Mouse (Mus musculus) cerebellum, adult 11-12 months (tissue): ENCODE data around the gene Vstm5.
"Not testable (repeated sequence)": the region's sequence is repeated elsewhere in the genome, so short reads cannot be mapped to it uniquely, and the experiment has no call there.

Experiments
- DNase-seq: peaks from one replicate; pipeline ENCODE4 v3.0.0; 2022

Vstm5 gene

DNA sequence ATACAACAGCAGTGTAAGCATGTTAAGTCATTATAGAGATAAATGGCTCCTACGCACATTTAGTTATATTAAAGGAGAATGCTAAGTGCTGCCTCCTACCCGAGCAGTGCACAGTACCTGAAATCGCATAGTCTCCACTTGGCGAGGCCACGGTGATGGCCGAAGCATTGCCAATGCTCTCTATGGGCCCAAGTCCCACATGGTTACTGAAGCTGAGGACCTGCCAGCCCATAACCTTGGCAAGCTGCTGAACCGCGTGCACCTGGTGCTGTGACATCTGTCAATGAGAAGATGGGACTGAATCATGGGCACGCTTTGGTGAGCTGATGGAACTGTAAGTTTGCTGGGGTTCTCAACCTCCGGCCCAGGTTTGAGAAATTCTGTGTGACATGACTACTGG is 24.6 kb downstream of the Vstm5 start:
- DNase-seq: peak; percentile 55

DNA sequence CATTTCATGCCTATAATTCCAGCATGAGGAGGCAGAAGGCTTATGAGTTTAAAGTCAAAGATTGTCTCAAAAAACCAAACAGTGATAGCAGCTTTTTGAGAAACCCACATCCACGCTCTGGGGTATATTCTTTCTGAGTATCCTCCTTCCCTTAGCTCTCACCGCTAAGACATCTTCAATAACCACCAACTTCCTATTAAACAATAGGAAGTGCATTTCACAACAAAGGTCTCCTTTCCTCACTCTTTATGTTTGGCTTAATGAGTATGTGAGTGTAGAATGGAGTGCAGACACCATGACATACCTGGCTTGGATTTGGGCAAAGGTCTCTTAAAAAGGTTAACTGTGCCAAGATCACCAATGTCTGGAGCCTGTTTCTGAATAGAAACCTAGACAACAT is 35.1 kb downstream of the Vstm5 start:
- no peak for DNase-seq

DNA sequence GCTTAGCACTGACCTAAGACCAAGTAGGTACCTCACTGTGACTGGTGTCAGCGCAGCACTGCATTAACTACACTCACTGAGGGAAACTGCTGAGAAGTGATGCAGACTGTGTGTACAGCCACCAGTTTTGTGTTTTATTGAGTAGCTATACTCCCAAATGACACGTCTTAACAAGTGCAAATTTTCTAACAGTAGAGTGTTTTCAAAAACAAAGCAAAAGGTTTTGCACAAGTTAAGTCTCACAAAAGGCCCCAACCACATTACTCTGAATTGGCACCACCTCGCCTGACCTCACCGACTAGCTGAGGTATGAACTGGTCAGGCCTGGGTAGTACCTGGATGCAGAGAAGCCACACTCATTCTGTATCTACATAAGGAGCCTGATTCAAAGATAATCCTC is 38.0 kb downstream of the Vstm5 start:
- DNase-seq: no peak

DNA sequence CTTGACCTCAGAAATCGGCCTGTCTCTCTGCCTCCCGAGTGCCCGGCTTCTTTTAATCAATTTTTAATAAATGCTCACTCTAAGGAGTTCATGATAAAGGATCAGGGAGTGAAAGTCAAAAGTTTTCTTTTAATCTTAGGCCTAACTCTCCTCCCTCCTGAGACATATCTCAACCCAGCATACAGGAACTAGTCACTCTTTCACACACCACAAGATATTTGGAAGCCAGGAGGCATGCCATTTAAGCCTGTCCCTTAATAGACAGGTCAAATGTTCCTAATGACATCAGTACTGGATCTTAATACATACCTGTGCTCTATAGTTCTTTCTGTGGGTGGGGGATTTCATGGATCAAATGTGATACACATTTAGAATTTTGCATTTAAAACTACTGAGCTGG is 39.5 kb downstream of the Vstm5 start:
- DNase-seq: no peak

DNA sequence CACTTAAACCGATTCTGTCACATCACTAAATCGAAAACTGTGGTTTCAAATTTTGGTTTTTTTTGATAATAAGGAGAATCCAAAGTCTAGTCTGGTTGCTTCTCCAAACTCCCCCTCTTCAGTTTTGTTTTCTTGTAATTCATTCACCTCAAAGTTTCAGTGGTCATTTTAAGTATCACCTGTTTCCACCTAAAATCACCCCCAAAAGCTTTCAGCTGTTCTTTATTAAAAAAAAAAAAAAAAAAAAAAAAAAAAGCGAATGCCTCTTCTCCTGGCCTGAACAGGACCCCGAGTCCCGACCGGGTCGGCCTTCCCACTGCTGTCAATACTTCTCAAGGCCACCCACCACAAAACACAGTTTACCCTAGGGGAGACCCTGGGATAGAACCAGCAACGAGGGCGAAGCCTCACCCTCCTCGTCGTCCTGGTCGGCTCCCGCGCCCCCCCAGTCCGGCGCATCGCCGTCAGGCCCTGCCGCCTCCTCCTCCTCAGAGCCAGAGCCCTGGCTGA is 40.3 kb downstream of the Vstm5 start:
- DNase-seq: no peak

DNA sequence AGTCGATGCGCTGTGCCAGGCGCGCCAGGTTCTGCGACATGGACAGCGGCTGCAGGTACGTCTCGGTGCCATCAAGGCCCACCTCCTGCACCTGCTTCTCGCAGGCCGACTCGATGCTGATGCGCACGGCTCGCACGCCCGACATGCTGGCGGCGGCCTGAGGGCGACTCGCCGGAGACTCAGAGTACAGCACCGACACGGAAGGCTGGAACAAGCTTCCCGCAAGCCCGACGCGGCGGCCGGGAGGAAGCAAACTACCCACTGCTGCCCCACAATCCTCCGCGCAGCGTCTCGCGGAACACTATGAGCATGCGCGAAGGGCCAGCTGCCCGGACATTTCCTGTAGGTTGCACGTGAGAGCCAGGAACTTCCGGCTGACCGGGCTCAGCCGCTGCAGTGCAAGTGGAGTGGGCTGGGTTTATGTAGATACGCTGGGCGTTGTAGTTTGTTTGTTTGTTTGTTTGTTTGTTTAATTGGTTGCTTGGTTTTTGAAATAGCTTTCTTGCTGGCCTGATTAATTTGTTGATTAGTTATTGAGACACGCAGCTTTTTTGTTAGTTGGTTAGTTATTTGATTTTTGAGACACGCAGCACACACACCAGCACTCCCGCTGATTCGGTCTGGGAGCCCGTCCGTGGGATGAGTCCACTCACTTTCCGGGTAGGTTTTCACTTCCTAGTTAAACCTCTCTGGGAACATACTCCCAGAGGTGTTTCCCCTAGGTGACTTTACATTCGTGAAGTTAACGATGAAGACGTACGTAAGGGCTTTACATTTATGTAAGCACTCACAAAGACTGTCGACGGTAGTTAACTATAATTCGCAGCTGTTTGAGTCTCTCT is 41.0 kb downstream of the Vstm5 start, which contains the start of gene Med17:
TSS of gene Med17 (minus strand) at position 283 of the 842 bp plus-strand sequence.
- peak; percentile 92 for DNase-seq

DNA sequence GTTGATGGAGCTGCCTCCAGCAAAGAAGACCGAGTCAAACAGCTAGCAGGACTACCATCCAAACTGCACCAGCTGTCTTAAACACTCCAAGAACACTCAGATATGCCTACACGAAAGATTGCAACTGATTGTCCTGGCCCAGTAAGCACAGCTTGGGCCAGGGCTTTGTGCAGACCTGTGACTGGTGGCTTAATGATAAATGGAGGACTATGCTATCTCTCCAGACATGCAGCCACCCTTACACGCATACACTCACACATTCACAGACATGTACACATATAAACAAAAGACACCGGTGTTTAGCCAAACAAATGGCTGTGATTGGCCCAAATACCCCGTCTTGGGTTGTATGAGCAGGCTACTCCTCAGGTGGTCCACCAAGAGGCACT is 41.6 kb downstream of the Vstm5 start:
- no peak for DNase-seq

DNA sequence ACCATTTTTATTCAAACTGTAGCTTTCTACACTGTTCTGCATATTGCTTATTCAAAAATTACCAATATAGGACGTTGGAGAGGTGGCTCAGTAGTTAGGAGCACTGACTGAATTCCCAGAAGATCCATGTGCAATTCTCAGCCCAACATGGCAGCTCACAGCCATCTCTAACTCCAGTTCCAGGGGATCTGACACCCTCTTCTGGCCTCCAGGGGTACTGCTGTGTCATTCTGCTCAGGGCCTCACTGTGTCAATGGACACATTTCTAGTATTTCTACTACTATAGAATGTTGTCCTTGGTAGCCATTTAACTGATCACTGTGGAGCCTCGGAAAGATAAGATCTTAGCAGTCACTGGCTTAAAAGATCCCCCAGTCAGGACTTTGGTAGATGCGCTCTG is 46.6 kb downstream of the Vstm5 start:
- DNase-seq: no peak

DNA sequence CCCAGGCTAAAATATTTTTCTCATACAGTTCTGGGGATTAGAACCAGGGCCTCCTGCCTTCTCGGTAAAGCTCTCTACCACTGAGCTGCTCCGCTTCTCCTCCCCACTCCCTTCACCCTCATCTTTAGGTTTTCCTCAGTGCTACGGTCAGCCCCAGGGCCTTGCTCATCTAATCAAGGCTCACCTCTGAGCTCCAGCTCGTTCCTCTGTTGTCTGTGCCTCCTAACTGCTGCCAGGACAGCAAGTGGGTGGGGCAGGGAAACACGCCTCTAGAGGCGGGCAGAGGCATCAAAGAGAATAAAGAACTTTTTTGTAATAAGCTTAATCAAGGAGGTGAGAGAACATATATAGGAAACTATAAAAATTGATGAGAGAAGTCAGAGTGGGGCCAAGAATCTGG is 49.0 kb downstream of the Vstm5 start:
- no peak for DNase-seq

DNA sequence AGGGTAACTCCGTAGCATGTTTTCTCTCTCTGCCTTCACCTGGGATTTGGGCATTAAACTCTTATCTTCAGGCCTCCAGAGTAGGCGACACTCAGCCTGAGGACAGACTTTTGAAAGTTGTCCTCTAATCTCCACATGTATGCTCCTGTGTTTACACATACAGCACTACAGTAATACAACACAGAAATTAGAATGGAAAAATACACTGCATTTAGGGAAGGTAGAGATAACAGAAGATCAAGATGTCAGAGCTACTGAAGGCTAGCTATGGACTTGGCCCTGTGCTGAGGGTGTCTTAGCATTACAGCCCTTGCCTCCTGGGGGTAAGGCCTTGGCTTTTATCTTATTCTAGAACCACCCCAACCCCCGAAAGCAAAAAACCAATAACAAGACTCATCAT is 49.6 kb downstream of the Vstm5 start:
- no peak for DNase-seq

DNA sequence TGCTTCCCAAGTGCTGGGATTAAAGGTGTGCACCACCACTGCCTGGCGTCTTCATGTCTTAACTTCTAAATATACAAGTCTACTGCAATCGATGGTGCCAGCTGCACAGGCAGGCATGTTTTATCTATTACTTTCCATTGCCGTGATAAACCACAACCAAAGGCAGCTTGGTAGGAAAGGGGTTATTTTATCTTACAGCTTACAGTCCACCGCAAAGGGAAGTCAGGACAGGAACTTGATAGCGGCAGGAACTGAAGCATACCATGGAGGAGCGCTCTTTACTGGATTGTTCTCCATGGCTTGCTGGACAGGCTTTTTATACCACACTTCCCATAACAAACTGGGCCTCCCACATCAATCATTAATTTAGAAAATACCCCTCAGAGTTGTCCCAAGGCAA is 50.4 kb downstream of the Vstm5 start:
- DNase-seq: no peak

DNA sequence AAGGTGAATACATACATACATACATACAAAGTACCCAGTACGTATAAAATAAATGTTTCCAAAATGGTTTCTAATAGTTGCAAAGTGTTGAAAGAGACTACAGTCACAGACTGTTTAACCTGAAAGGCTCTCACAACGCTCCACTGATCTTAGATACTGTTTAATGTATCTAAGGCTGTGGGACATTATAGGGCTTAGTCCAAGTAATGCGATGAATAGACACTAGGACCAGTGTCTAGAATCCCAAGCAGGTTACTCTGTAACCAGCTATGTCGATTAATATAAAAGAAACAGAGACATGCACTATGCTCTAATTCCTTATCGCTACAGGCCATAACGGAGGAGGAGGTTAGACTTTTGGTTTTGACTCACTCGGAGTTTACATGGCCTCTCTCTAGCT is 58.3 kb downstream of the Vstm5 start:
- no peak for DNase-seq

DNA sequence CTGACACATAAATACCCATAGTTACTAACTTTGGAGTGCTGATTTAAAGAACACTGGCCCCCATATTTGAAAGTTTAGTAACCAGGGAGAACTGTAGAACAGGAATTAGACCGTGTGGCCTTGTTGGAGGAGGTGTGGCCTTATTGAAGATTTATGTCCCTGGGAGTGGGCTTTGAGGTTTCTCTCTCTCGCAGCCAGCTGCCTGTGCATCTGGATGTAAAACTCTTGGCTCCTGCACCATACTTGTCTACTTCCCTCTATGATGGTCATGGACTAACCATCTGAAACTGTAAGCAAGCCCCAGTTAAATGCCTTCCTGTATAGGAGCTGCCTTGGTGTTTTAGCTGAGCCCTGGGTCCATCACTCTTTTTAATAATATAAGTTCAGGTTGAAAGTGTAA is 59.6 kb downstream of the Vstm5 start:
- no peak for DNase-seq

DNA sequence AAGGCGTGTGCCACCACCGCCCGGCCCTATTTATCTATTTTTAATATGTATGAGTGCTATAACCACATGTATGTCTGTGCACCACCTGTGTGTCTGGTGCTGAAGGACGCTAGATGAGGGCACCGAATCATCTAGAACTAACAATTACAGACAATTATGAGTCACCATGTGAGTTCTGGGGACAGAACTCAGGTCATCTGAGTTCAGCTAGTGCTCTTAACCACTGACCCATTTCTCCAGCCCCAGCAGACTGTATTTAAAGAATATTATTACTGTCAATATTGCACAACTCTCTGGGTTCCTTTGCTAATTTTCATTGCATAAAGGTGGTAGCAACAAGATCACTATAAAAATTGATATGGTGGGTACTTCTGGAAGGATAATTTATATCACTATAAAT is 61.2 kb downstream of the Vstm5 start:
- DNase-seq: no peak

DNA sequence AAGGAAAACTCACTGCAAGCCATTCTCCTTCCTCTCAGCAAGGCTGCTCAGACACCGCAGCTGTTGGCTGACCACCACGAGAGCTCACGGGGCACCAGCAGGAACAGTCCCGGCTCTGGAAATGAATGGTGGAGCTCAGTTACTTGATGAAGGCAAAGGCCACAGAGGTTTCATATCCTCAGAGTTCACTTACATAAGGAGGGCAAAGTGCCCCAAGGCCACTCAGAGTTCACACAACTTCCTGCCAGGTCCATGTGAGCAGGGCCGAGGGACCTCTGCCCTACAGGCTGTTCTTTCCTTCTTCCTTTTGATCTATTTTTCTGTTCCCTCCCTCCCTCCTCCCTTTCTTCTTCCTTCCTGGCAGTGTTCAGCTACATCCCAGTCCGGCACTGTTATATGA is 62.6 kb downstream of the Vstm5 start:
- no peak for DNase-seq

DNA sequence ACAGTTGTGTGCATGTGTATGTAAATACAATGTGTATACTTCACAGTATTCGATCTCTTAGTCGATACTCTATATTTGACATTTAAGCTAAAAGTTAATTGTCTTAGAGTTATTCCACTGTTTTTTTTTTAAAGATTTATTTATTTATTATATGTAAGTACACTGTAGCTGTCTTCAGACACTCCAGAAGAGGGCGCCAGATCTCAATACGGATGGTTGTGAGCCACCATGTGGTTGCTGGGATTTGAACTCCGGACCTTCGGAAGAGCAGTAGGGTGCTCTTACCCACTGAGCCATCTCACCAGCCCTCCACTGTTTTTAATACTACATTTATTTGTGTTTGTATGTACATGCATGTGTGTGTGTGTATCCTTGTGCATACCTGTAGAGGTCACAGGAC is 63.2 kb downstream of the Vstm5 start:
- not testable (repeated sequence) for DNase-seq

DNA sequence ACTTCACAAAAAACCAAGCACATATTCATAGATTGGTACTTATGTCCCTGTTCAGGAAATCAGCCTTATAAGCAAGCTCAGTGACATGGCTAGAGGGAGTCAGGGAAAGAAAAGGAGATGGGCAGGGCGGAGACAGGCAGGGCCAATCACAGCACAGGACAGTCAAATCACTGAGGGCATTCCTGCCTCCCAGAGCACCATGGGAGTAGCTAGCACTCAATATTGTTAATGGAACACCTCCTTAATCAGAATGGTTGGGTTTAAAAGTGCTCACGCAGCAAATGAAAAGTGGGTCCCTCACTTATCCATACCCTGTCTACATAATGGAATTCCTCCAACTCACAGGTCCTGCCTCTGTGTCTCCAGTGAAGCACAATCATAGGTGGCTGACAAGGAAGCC is 64.0 kb downstream of the Vstm5 start:
- no peak for DNase-seq

DNA sequence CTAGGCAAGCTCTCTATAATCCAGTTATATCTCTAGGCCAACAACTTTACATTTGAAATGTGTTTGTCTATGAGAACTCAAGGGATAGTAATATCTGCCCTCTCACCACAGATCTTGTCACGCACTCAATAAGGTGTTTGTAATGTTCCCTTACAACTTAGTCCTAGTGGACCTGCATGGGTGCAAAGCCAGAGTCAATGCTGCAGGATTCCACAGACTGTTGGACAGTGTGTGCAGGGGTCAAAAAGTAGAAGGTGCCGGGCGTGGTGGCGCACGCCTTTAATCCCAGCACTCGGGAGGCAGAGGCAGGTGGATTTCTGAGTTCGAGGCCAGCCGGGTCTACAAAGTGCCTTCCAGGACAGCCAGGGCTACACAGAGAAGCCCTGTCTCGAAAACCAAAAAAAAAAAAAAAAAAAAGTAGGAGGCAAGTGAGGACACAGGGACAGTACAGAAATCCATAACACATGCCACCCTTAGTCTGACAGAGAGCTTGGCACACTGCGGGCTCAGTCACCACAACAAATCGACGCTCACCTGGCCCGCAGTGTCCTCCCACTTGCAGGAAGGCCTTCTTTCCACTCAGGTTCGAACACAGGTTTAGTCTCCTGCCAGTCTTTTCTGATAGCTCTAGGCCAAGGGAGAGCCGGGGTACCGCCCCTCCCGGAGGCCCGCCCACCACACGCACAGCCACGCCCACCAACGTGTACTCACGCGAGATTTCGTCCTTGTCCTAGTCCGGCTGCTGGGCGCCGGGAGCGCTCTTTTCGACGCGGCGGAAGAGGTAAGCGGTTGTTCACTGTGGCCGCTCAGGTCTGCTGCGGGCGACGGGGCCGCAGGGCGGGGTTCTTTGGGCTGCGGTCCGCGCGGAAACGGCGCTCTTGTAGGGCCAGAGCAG is 66.9 kb downstream of the Vstm5 start, which contains the start of gene Taf1d:
TSS of gene Taf1d (plus strand) at position 712 of the 895 bp plus-strand sequence.
- peak; percentile 95 for DNase-seq

DNA sequence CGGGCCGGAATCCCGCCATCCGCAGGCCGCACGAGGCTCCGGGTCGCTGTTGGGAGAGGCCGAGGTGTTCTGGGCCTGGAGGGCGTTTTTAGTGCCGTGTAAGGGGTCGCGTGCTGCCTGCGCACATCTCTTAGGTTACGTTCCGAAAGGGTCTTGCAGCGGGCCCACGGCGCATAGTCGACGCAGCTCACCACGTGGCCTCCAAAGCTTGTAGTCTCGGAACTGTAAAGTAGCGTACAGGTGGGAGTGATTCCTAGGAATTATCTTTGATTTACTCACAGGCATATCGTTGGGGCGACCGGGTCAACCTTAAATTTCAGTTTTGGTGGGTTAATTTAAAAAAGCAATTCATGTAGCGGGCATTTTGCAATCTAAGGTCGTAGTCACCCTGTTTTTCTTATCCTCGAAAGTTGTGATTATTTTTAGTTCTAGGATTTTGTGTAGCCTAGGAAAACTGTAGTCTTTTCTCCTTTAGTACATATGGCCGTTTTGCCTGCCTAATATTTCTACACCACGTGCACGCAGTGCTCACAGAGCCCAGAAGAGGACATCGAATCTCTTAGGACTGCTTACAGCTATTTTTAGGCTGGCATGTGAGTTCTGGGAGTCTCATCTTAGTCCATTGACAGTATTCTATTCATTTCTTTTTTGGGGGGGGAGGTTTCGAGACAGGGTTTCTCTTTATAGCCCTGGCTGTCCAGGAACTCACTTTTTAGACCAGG is 67.7 kb downstream of the Vstm5 start, which contains the start of gene 4931406C07Rik:
TSS of gene 4931406C07Rik (minus strand) at position 51 of the 722 bp plus-strand sequence.
- DNase-seq: no peak

DNA sequence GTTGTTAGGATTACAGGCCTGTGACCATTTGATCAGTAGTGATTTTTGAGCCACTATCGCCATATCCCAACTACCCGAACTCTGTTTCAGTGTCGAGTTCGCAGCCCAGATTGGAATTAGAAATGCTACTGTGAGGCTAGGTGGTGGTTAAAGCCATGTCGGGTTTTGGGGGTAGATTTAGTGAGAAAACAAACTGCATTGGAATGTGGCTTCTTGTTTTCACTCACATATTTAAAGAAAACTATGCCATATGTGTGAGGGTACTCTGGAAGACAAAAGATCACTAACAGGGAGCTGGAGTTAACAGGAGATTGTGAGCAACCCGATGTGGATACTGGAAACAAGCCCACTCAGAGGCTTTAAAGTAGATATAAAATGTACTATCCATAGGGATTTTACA is 68.4 kb downstream of the Vstm5 start:
- DNase-seq: no peak

DNA sequence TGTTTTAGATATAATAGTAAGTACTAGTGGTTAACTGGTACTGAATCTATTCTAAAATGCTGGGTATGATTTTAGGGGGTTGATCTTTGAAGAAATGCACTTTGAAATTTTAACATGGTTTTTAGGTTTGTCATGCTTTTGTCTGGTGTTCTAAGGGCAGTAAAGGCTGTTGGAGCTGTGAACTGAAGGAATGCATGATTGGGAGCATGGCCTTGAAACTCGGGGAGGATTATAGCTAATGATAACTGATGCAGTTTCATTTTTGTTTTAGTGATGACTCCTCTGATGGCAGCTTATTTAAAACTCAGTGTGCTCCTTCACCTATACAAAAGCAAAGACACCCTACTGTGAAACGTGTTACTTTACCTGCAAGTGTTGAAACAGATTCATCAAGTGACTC is 69.4 kb downstream of the Vstm5 start:
- no peak for DNase-seq
